Mouse (Mus musculus) spleen, adult 2 months (tissue): ENCODE results near the gene Mthfsd. TPM values are rescaled to one million over a fixed set of nuclear protein-coding genes. Genes with fewer than 3 reads are reported as not detected.

Experiments used
- DNase-seq, 2 experiments: peaks; one replicate each; pipeline versions ENCODE4 v3.0.0 to v3.0.0-alpha.2; 2012 to 2021; ENCODE audit warnings: low spot score in 2 of 2, low read depth in 1 of 2
- H3K27ac ChIP-seq: fragments of 200-500 bp; 2 replicates; pipeline ENCODE4 v1.5.1; 2012; ENCODE audit warnings: low read length, inconsistent platforms; ENCODE audit not compliant: insufficient read depth
- H3K27me3 ChIP-seq: fragments of 200-500 bp; 2 replicates; pipeline ENCODE4 v1.6.1; 2012; ENCODE audit warnings: mild to moderate bottlenecking, moderate library complexity, low read length, inconsistent platforms; ENCODE audit not compliant: control insufficient read depth, insufficient read depth
- H3K36me3 ChIP-seq: fragments of 200-500 bp; 2 replicates; pipeline ENCODE4 v1.6.1; 2012; ENCODE audit warnings: mild to moderate bottlenecking, low read length, inconsistent platforms; ENCODE audit not compliant: control insufficient read depth, insufficient read depth
- H3K4me1 ChIP-seq: fragments of 200-500 bp; 2 replicates; pipeline ENCODE4 v1.6.1; 2011; ENCODE audit warnings: inconsistent platforms; ENCODE audit not compliant: control insufficient read depth, insufficient read depth, insufficient read length
- H3K4me3 ChIP-seq: fragments of 200-500 bp; 2 replicates; pipeline ENCODE4 v1.5.1; 2011; ENCODE audit warnings: mild to moderate bottlenecking, inconsistent platforms; ENCODE audit not compliant: insufficient read depth, insufficient read length; ENCODE audit errors: extremely low read depth
- CTCF ChIP-seq: fragments of 200-500 bp; IDR thresholded peaks from 2 replicates; pipeline ENCODE4 v1.5.1; 2011; ENCODE audit warnings: mild to moderate bottlenecking, inconsistent platforms; ENCODE audit not compliant: insufficient read depth, insufficient read length, insufficient replicate concordance; ENCODE audit errors: extremely low read depth
- POLR2A ChIP-seq: fragments of 200-500 bp; IDR thresholded peaks from 2 replicates; pipeline ENCODE4 v1.6.1; 2011; ENCODE audit warnings: low read depth, low read length, inconsistent platforms
- WGBS: fragments of 180-500 bp; shearing (Covaris S2); methylation state at CpG from one replicate; pipeline ENCODE4 v1.1.7; 2018; 5-methylcytosine and 5-hydroxymethylcytosine counted together
- polyA plus RNA-seq: library from polyadenylated mRNA; depleted of rRNA; stranded (reverse); fragments of >200 nt; gene quantifications from 2 replicates; pipeline ENCODE4 v1.2.3, GENCODE M21; 2012

The Mthfsd gene
- polyA plus RNA-seq, 1 experiment, result 33.6 TPM

GRCm38 (mm10) chr8:121078721-121079120 is 29.5 kb downstream of the Mthfsd start:
- TF ChIP-seq POLR2A (no peak), CTCF (no peak)
- Histone ChIP-seq H3K36me3 (no peaks in the 10 kb centered on the region), H3K4me1 (no peaks in the 10 kb centered on the region; the same call in 1 of the 2 replicates), H3K27ac (no peak overlapping the region), H3K4me3 (no peak overlapping the region), H3K27me3 (peaks cover 27% of the 10 kb centered on the region)
- DNase-seq, result no peak
- 20% methylated on average over 14 of the region's 14 CpGs for WGBS

GRCm38 (mm10) chr8:121076555-121076954 is 31.6 kb downstream of the Mthfsd start:
- no peak for DNase-seq
- Histone ChIP-seq H3K4me3 (no peak overlapping the region), H3K36me3 (no peaks in the 10 kb centered on the region), H3K27ac (no peak overlapping the region), H3K4me1 (no peaks in the 10 kb centered on the region), H3K27me3 (peaks cover 25% of the 10 kb centered on the region)
- TF ChIP-seq POLR2A (no peak), CTCF (no peak)
- 40% methylated on average over 7 of the region's 7 CpGs for WGBS

DNA sequence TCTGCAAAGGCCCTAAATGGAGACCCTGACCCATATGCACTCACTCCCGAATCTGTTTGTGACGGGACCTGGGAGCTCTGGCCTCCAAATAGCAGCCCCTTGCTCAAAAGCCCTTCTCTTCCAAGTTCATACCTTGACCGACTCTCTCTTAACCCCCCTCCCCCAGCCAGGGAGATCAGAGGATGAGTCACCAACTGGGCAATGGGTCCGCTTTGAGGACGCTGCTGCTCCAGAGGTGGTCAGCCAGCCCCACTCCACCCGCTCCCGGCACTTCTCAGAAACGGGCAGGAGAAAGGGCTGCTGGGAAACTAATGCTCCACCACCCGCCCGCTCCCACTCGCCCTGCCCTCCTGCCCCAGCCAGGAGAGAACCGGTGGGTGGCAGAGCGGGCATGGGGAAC is 32.3 kb downstream of the Mthfsd start:
- no peak for TF ChIP-seq POLR2A
- TF ChIP-seq CTCF, result no peak
- 13% methylated on average over 13 of the region's 13 CpGs for WGBS
- Histone ChIP-seq H3K36me3 (no peaks in the 10 kb centered on the region), H3K27ac (no peak overlapping the region), H3K27me3 (peaks cover 30% of the 10 kb centered on the region), H3K4me3 (no peak overlapping the region), H3K4me1 (no peaks in the 10 kb centered on the region)
- DNase-seq, result no peak

GRCm38 (mm10) chr8:121074848-121075145 is 33.4 kb downstream of the Mthfsd start:
- Histone ChIP-seq H3K36me3 (no peaks in the 10 kb centered on the region), H3K4me3 (no peak overlapping the region), H3K27ac (no peak overlapping the region), H3K27me3 (peaks cover 30% of the 10 kb centered on the region), H3K4me1 (no peaks in the 10 kb centered on the region)
- no peak for DNase-seq
- TF ChIP-seq POLR2A (no peak), CTCF (no peak)
- WGBS, result 5% methylated on average over 10 of the region's 10 CpGs

- H3K36me3 ChIP-seq, result no peaks in the 10 kb centered on the region
- WGBS, result 15% methylated on average over 15 of the region's 15 CpGs
- no peaks in the 10 kb centered on the region for H3K4me1 ChIP-seq
- TF ChIP-seq CTCF (no peak), POLR2A (no peak)
- no peak for DNase-seq
- H3K27ac ChIP-seq, result no peak overlapping the region
- peaks cover 30% of the 10 kb centered on the region for H3K27me3 ChIP-seq
- H3K4me3 ChIP-seq, result no peak overlapping the region
Observed at GRCm38 (mm10) chr8:121074108-121074847, 33.9 kb downstream of the Mthfsd start.

GRCm38 (mm10) chr8:121073174-121074107 is 34.8 kb downstream of the Mthfsd start:
- no peak overlapping the region for H3K4me3 ChIP-seq

More at GRCm38 (mm10) chr8:121073174-121074107, 34.8 kb downstream of the Mthfsd start:
- no peak for DNase-seq
- TF ChIP-seq POLR2A (no peak), CTCF (no peak)
- Histone ChIP-seq H3K27me3 (peaks cover 30% of the 10 kb centered on the region), H3K27ac (no peak overlapping the region), H3K4me1 (no peaks in the 10 kb centered on the region), H3K36me3 (no peaks in the 10 kb centered on the region)
- WGBS, result 10% methylated on average over 48 of the region's 48 CpGs
